Mouse (Mus musculus) ovary, postnatal 36 days (tissue): Measurements from ENCODE around the gene Chst8.

Experiments
- DNase-seq: peaks from one replicate; pipeline ENCODE4 v3.0.0; 2022; ENCODE audit warnings: low spot score, mixed read lengths

Chst8 gene

GRCm38 (mm10) chr7:34752151-34752762, 60.3 kb downstream of the Chst8 start:
- no peak for DNase-seq

GRCm38 (mm10) chr7:34750350-34750749, 62.2 kb downstream of the Chst8 start:
- no peak for DNase-seq

GRCm38 (mm10) chr7:34749753-34750152, 62.8 kb downstream of the Chst8 start:
- DNase-seq, result no peak

GRCm38 (mm10) chr7:34748501-34748900, 64.0 kb downstream of the Chst8 start:
- DNase-seq, result no peak

- peak; percentile 23 for DNase-seq
Measured at GRCm38 (mm10) chr7:34747661-34748060, 64.8 kb downstream of the Chst8 start.

GRCm38 (mm10) chr7:34746586-34746985, 65.9 kb downstream of the Chst8 start:
- no peak for DNase-seq

GRCm38 (mm10) chr7:34746165-34746564, 66.3 kb downstream of the Chst8 start:
- peak; percentile 25 for DNase-seq

DNA sequence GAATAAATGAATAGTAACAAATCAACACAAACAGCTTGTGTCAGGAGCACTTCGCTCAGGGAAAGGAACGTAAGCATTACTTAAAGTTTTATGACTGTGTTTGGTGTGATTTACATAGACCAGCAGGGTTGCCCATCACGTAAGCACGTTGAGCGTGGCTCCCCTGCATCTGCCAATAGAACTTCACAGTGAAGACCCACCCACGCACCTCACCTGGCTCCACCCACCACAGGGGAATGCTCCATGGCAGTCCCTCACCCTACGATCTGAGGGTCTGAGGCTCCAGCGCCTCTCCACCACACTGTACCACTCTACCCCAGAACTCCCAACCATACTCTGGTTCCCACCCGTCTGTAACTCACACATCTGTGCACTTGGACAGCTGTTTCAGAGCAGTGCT, 67.1 kb downstream of the Chst8 start:
- no peak for DNase-seq

GRCm38 (mm10) chr7:34744994-34745393, 67.5 kb downstream of the Chst8 start:
- no peak for DNase-seq

GRCm38 (mm10) chr7:34743411-34744085, 69.0 kb downstream of the Chst8 start:
- DNase-seq, result no peak

DNA sequence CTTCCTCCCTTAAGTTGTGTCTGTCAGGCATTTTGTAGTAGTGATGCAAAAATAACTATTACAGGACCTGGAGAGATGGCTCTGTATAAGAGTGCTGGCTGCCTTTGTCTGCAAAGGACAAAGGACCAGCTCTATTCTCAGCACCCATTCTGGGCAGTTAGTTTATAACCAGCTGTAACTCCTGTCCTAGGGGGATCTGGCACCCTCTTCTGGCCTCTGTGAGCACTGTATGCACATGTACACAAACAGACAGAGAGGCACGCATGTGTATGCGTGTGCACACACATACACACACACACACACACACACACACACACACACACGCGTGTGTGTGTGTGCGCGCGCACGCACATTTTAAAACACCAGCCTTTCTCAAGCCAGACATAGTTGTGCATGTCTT, 73.1 kb downstream of the Chst8 start:
- DNase-seq, result no peak

GRCm38 (mm10) chr7:34737206-34737605, 75.3 kb downstream of the Chst8 start:
- DNase-seq, result no peak

DNA sequence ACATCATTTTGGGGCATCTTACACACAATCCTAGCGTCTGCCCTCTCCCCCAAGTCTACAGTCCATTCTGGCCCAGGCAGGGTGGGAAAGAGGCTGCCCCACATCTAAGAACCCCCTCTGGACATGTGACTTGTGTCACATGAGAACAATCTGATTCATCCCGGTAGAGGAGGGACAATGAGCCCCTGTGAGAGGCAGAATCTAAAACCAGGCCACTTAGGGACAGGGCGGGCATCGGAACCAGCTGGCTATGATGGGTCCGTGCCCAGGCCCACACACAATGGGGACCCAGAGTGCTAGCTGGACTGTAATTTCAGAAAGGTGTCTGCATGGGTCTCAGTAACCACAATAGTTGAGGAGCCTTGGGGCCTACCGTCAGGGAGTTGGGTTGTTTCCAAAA, 78.2 kb downstream of the Chst8 start:
- no peak for DNase-seq

- no peak for DNase-seq
Measured at GRCm38 (mm10) chr7:34728931-34729330, 83.6 kb downstream of the Chst8 start.

- no peak for DNase-seq
Measured at GRCm38 (mm10) chr7:34725206-34725605, 87.3 kb downstream of the Chst8 start.

DNA sequence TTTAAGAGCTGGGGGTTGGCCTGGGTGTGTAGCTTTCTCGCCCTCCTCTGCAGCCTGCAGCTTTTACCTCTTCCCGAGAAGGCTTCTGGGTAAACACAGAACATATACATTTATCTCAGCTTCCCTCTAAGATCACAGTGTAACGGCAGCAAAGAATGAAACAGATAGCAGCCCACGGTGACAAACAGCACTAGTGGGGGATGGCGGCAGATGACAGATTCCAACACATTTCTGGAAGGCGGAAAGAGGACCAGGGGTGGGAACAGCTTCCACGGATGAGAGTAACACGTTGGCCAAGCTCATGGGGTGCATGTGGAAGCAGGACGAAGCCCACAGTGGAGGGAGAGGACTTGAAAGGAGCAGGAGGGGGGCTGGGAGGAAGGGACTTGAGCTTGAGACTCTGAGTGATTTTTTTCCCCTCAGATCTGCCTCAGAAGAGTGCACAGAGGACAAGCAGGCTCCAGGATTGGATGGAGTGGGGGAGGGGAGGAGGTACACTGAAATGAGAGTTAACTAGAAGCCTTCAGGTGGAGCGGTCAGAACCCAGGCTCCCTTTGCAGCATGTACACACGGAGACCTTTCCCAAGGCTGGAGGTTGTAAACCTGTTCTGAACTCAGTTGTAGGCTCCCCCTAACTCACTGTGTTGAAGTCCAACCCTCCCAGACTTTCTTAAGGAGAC, 89.8 kb downstream of the Chst8 start:
- DNase-seq, result no peak

DNA sequence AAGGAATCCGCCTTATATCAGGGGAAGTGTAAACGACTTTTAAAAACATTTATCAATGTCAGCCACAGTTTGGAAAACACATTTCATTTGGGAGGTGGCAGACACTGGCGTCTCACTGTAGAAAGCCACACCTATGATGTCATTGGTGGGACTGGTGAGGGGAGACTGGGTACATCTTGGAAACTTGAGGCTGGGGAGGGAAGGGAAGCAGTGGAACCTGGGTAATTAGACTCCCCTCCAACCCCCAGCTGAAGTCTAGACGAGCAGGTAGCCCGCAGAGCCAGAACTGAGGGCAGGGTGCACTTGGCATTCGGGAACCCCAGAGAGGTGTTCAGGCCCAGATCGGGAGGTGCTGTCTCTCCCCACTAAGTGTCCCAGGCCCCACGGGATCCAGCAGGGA, 90.4 kb downstream of the Chst8 start:
- no peak for DNase-seq

DNA sequence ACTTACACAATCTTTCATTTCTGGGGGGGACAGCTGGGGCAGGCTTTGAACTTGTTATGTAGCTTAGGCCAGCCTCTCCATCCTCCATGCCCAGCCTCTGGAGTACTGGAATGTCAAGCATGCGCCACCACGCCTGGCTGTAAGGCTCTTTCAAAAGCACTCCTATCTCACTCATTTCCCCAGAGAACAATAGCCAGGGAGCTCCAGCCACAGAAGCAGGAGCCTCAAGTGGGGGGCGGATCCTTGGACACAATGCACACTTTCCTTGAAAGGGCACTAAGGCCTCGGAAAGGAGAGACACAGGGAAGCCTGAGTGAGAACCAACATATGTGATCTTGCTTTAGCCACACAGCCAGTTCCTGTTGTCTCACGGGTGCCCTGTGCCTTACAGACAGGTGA, 90.9 kb downstream of the Chst8 start:
- DNase-seq, result peak; percentile 11

DNA sequence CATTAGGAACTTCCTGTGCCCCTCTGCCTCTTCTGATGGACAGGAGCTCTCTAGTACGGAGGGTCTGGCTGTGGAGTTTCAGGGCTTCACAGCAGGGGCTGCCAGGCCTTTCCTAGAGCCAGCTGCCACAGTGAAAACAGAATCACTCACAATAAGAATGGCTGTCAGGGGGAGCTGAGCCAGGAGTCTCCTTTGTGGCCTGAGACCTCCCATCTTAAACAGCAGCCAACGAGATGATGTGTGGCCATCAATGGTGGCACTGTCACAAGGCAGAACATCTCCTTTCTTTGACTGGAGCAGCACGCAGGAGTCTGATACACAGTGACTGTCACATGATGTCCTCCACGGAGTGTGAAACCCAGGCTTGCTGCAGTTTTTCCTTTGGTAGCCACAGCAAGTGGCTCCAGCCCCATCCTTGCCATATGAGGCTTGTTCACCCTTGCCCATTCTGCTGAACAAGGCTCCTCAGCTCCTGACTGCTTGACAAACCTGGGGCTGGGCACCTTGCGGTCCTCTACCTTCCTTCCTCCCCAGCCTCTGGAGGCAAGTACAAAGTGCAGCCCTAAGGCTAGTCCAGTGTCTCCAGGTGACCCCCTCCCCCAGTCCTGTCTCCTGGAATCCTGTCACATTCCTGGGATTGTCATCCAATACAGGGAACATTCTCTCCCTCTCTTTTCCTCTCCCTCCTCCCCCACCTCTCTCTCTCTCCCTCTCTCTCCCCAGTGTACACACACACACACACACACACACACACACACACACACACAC, 91.4 kb downstream of the Chst8 start:
- DNase-seq, result no peak

- peak; percentile 62 for DNase-seq
Measured at GRCm38 (mm10) chr7:34719599-34719998, 92.9 kb downstream of the Chst8 start.

DNA sequence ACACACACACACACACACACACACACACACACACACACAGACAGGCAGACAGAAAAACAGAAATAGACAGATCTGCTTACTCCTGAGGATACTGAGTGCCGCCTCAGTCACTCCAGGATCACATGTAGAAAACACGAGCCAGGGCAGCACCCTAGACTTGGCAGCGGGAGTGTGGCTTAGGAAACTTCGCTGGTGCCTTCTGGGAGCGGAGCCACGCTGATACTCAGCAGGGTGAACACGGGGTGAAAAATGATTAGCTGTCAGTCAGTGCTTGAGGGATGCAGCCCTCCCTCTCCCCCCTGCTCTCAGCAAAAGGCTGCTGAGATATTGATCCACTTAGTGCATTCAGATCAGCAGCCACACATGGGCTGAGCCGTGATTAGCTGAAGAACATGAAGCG, 93.9 kb downstream of the Chst8 start:
- DNase-seq, result no peak

DNA sequence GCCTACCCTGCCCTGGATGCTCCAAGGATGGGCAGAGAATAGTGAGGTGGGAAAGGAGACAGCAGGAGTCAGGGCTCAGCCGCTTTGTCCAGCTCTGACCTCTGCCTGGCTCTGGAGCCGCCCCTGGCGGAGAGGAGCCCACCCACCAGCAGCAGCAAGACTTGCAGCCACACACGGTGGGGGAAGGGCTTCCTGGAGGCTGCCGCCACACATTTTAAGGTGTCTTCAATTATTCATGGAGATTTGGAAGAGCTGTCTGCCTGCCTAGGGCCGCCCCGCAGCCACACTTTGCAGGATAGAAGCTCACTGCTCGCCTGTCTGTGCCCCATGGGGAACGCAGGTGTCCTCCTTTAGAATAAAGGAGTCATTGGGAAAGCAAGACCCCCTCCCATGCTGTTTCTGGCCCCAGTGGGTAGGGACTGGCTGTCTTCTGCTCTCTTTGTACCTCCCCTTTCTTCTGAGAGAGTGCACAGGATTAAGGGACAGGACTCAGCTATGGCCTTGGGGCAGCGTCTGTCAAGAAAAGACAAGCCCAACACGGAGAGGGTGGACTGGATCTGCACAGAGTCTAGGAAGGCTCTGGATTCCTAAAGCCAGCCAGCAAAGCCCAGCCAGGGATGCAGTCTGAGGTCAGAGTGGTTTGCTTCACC, 95.2 kb downstream of the Chst8 start:
- no peak for DNase-seq
